Mouse (Mus musculus): ENCODE results near the gene Galnt10.

The Galnt10 gene

DNA sequence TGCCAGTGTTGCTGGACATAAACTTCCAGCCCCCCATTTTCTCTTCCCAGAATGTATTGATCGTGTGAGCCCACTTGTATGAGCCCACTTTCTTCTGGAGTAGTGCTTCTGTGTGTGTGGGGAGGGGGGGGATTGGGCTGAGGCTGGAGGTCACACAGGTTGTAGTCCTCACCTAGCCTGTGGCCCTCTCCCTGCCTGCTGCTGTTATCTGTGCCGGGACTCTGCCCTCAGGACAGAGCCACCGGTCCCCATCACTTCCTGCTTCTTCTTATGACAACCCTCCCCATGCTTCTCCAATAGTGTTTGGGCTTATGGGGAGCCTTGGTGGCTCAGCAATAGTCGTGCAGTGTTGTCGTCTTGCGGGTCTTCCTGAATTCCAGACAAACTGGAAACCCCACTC lies 46.7 kb downstream of the Galnt10 start:
- no peak for DNase-seq

DNA sequence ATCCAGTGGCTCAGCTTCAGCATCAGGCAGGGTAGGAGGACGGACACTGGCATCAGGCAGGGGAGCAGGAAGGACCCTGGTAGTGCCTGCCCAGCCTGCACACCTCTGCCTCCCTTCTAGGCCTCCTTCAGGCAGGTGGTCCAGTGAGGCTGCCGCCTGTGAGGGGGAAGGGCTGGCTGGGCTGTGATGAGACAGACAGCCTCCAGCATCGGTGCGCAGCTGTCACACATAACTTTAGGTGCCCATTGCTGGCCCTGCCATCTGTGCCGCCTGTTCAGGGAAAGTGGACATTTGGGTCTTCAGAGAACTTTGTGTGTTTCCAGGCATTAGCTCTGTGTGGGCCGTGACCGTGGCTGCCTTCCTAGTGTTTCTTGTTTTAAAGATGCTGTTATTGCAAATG lies 47.5 kb downstream of the Galnt10 start:
- DNase-seq = peak in 1 of 2 experiments; percentile 15

DNA sequence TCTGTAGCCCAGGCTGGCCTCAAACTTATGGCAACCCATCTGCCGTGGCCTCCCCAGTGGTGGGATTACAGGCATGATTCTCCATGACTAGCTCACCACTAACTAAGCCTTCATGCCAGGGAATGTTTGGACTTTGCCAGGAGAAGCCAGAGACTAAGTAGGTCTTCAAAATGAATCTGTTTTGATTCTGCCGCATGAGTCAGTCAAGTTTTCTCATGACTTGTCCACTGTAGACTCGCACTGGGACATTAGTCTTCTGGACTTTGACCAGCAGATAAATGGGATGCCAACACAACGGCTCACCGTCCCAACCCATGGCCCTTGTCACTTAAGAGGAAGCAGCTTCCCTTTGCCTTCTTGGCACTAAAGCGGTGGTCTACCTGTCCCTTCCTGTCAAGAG lies 49.2 kb downstream of the Galnt10 start:
- DNase-seq = no peak

DNA sequence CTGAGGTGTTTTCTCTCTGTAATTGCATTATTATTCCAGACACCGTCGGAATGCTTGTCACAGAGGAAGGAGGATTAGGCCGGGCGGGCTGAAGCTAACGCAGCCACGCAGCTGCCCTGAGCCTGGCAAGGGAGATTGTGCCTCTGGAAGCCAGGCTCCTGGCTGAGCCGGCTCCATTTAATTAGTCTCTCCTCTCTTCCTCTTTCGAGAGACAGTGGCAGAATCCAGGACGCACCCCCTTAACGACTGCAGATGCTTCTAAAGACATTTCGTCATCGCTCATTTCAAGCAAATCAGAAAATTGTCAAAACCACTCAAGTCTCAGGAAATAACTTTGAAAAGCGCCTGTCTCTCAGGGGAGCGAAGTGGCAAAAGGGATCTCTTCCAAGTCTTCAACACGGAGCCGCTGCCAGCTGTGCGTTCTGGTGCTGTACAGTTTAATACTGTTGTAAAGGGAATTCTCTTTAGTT lies 51.0 kb downstream of the Galnt10 start:
- DNase-seq = no peak

DNA sequence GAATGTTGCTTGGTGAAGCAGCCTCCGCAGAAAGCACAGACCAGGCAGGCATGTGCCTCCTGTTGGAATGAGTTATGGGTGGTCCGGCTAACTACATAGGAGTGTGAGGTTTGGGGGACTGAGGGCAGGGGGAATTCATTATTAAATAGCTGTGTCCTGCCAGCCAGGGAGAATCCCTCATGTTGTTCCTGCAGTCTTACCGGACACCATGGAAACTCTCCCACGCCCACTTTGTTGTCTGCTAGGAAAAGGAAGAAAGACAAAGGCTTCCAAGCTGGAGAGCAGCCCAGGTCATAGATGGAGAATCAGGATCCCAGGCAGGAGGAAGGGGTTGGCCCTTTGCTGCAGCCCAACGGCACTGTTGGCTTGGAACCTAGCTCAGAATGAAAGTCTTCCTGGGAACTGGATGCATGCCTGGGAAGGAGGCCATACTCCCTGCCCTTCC lies 51.6 kb downstream of the Galnt10 start:
- peak in 1 of 2 experiments; percentile 11 for DNase-seq

DNA sequence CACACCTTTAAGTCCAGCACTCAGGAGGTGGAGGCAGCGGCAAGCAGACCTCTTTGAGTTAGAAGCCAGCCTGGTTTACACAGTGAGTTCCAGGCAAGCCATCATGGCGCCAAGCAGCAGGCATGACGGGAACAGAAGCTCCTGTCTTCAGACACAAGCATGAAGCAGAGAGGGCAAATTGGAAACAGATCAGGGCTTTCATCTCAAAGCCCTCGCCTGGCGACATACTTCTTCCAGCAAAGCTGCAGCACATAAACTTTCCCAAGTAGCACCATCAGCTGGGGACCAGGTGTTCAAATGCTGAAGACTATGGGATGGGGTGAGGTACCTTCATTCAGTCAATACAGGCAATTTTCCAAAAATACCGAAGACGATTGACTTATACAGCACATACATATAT lies 54.9 kb downstream of the Galnt10 start:
- no peak for DNase-seq

DNA sequence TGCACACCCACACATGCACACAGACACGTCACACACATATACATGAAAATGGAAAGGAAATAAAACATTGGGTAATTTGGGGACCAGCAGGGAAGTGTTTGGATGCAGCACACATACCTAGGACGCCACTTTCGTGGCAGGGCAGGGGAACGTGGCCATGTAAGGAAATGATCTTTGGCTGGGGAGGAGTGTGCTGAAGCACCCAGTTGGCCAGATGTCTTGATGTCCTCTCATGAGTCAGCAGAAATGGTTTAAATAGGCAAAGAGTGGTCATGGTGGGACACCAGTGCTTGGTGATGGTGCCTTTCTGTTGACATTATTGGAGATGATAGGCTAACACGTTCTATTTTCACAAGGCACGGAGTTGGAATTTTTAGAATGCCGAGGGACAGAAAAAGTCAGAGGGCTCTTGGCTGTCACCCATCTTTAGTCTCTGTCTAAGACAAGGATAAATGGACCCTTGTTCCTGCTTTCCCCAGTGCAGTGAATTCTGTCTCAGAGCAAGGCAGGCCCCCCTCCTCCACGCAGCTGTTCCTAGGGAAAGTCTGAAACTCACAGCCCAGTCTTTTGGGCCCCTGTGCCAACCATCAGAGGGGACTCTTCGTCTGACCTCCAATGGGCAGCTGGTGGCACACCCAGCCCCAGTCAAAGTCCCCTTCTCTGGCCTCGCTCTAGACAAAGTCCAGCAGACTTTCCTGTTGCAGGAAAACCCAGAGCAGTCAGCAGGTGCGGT lies 56.1 kb downstream of the Galnt10 start:
- DNase-seq = no peak

DNA sequence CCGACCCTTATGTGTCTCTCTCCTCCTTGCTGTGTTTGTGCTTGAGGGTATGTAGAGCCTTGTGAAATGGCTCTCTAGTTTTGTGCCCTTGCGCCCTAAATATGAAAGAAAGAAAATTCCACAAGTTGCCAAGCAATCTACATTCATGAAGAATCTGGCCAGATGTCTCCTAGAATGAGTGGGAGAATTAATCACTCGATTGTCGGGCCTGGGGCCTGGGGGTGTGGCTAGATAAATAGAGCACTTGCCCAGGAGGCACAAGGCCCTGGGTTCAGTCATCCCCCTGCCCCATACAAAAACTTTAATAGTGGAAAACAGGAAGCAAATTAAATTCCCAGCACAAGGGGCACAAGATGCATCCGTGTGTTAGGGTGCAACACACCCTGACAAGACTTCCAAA lies 56.7 kb downstream of the Galnt10 start:
- DNase-seq = no peak

DNA sequence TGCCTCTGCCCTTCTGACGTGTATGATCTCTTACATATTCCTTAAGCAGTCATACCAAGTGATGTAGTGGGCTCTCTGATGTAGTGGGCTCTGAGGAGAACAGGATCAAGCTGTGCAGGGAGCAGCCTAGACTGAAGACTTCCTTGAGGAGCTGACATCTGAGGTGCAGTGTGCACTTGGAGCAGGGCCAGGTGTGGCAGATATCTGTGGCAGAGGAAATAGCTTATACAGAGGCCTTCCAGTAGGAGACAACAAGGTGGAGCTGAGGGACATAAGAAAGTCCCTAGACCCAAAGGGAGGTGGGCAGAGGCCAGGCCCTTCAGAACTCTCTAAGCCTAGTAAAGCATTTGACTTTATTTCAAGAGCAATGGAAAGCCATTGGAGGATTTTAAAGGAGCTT lies 61.4 kb downstream of the Galnt10 start:
- no peak for DNase-seq

DNA sequence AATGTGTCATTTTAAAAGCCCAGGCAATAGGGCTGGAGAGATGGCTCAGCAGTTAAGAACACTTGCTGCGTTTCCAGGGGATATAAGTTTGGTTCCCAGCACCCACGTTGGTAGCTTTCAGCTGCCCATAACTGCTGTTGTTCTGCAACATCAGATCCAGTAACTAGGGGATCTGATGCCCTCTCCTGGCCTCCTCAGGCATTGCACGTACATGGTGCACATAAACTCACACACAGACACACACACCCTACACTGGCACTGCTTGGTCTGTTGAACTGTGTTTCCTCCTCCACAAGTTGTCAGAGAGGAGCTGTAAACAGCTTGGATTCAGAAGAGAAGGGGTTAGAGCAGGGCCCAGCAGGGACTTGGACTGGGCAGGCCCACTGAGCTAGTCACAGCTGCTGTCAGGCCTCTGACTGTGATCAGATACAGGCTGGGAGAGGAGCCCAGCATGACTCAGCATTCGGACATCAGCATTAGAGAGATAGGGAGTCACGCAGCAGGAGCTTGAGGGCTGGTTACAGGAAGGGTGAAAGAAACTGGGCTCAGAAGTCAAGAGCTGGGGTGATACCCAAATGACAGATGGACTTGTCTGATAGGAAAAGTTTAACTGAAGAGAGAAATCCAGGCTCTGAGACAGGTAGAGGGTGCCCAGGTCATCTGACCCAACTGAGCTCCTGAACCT lies 62.0 kb downstream of the Galnt10 start:
- no peak for DNase-seq

DNA sequence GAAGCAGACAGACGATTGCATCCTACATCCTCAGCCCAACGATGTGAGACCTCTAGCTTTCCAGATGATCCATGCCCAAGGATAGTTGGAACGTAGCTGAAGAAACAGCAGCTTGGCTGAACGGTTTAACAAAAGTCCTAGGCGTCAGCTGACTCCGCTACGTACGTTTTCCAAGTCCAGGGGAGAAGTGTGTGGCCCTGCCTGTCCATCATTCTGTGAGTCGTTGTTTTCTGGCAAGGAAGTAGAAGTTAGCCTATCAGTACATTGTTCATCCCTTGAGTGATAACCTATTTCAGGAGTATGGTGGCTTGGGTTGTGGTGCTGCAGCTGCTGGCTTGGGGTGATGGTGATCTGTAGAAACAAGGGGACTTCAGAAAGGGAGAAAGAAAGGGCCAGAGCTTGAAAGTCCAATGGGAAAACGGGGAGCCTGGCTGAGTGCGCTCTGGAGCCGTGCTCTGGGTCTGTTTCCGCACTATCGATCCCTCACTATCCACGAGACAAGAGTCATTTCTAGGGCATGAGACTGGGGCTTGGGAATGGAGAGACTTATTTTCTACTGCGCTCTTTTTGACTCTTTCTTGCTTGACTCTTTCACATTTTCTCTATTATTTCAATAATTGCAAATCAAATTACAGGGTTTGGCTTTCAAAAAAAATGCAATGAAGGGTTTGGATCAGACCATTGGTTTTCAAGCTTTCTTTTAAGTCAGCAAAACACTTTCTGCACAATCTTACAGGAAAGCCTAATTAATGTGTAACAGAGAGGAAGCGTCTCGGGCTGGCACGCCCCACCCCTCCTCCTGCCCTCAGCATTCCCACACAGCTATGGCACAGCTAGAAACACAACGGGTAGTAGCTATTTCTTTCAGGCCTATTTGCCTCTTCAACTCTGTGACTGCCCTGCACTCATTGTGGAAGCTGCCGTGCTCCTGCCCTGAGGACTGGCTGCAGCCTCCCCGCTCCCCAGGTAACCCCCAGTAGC lies 63.2 kb downstream of the Galnt10 start:
- DNase-seq = no peak

DNA sequence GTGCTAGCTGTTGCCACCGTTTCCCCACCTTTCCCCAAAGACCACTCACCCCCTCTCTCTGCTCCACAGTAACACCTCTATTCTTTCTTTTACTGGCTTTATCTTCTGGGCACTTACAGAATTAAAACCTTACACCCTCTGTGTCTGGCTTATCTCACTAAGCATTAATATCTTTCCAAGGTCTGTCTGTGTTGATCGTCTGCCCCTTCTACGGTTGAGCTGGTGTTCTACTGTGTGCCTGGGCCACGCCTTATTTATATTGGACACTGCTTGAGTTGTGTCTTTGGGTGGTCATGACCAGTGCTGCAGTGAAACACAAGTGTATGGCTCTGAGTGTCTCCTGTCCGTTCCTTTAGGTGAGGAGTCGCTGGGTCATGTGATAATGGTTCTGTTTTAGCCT lies 68.7 kb downstream of the Galnt10 start:
- no peak for DNase-seq

DNA sequence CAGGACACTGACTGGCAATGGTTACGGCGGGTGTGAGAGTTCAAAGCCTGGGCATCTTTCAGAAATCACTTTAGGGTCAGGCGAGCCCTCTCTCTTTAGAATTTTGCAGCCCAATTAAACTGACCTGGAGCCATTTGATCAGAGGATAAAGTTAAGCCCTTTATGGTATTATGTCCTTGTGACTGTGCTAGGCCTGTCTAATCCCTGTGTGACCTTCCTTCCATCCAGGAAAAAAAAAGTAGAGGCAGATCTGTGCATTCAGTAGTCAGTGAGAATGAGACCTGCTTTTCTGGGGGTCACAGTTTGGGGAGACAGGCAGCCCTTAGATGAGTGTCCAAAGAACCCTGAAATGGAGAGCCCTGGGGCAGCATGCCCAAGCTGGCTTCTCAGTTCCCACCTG lies 71.5 kb downstream of the Galnt10 start:
- no peak for DNase-seq

DNA sequence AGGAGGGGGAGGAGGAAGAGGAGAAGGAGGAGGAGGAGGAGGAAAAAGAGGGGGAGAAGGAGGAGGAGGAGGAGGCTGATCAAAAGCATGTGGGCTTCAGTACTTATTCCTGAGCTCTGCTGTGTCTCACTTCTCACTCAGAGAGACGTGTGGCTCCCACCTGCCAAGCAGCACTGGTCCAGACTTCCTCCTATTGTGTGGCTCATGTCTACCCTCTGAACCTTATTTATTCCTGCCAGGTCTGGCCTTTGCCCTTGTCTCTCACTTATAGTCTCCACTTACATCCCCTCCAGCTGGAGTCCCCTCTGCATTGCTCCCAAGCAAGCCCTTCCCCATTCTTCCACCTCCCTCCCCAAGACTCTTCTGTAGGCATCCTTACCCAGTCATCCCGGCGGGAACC lies 72.2 kb downstream of the Galnt10 start:
- no peak for DNase-seq

DNA sequence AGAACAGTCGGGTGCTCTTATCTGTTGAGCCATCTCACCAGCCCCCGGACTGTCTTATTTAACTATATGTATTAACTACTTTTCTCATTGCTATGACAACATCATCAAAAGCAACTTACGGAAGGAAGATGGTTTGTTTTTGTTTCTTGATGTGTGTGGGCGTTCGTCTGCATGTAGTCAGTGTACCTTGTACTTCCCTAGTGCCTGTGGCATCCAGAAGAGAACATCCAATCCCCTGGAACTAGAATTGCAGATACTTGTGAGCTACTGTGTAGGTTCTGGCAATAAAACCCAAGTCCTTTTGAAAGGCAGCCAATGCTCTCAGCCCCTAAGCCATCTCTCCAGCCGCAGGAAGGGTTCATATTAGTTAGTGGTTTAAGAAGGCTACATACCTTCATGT lies 72.8 kb downstream of the Galnt10 start:
- no peak for DNase-seq

DNA sequence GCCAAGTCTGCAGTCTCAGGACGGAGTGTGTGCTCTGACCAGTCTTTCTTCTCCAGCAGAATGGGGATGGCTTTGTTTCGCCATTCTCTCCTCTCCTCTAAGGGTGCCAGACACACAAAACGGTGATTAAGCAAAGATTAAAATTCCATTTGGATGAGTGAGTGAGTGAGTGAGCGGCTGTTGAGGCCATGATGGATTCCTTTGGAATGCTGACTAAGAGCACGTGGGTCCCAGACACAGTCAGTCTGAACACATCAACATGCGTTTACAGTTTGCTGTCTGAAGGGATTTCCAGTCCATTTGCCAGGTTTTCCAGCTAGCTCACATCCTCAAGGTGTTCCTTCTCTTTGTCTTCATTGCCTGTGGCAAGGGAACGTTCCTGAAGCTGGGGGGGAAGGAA lies 74.4 kb downstream of the Galnt10 start:
- no peak for DNase-seq

DNA sequence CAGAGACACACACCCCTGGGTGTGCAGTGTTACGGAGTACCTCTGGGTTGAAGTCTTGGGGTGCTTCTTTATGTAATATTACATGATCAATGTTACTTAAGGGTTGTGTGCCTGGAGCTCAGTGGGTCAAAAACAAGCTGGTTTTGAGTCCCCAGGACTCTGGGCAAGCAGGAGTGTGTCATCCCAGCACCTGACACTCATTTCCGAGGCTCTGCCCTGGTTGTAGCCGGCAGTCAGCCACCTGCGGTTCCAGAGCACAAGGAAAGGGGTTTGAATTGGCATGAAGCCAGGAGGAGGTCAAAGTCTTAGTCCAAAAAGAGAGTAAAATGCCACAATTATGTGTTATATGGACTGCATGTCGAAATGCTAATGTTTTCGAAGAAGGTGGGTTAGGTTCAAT lies 74.8 kb downstream of the Galnt10 start:
- DNase-seq = no peak

DNA sequence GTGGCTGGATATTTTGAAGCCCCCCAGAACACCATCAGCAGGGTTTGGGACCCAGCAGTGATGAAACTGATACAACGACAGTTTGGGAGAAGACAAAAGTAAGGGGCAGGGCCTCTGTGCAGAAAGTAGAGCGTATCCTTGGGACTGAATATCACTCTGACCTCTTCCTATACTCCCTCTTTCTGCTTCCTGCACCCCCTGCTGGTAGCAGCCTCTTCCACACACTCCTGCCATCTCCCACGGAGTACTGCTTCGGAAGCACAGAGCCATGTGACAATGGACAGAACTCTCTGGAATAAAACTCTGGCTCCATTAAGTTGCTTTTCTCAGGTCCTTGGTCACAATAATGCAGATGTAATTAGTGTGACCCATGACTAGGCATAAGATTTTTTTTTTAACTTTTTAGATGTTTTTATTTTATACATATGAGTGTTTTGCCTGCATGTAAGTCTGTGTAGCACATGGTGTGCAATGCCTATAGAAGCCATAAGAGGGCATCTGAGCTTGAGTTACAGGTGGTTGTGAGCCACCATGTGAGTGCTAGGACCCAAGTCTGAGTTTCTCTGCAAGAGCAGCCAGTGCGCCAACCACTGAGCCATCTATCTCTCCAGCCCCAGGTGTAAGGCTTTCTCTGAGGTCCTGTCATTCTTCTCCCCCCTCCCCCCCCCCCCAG lies 79.7 kb downstream of the Galnt10 start:
- DNase-seq = no peak

DNA sequence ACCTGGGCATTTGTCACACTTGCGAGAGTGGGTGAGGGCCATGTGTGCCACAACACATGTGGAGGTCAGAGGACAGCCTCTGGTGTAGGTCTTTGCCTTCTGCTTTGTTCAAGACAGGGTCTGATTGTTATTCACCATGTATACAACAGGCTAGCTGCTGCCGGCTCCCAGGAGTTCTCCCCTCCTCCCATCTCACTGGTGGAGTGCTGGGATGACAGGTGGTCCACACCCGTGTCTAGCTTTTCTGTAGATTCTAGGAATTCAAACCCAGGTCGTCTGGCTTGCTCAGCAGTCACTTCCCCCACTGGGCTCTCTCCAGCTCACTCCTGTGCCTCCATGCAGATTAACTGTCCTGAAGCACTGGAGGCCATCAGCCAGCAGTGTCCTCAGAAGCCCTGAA lies 80.7 kb downstream of the Galnt10 start:
- no peak for DNase-seq

DNA sequence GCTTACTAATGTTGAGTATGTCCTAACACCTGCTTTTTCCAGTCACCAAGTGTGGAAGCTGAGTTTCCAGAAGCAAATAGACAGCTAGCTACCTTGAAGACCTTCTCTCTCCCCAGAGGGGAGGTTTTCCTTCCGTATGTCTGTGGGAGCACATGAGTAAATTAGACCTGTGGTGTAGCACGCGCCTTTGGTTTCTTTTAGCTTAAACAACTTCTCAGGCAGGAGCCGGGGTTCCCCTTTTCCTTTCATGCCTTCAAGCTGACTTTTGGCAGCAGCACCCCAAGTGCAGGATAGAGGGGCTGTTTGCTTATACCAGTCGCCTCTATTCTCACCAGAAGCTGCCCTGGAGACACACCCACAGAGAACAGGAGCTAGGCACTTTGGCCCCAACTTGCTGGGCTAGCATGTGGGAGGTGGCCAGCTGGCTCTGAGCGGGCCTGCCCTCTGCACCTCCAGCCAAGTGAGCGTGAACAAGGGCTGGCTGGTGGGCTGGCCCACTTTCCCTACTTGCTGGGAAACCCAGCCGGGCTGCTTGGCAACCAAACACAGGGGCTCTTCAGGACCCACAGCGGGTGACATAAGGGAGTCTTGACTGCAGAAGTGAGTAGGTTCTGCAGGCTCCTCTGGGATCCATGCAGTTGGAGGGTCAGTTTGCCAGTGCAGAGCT lies 82.2 kb downstream of the Galnt10 start:
- peak; percentile 21 to 49 for DNase-seq

DNA sequence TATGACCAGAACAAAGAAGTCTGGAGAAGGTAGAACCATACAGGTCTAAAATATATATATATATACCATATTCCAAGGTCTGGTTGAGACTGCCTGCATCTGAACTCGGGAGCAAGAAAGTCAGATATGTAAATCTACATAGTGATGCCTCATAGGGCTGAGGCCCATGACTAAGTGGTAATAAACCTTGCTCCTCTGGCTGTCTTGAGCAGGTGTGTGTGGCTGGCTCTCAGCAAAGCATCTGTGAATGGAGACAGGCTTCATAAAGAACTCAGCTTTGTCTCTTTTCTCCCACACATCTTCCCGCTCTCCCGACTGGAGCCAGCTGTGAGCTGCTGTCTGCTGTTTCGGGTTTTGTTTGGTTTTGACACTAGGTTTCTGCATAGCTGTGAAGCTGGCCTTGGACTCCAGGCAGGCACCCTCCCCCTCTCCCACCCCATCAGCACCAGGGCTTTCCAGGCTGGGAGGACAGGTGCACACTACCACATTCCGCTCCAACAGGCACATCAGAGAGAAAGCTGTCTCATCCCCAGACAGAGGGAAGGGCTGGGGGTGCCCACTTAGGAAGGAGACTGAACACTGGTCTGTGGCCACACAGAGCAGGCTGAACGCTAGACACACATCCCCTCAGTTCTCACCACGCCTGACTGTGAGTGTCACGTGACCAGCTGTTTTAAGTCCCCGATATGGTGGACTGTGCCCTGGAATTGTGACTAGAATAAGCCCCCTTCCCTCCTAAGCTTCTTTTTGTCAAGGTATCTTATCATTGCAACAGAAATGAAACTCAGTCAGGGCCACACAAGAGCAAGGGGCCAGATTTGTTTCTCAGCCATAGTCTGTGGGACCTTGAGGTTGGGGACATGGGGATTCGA lies 87.4 kb downstream of the Galnt10 start:
- no peak for DNase-seq
